Mouse (Mus musculus) liver, embryonic 13.5 days (tissue): ENCODE results near the gene Npnt. TPM values are rescaled to one million over a fixed set of nuclear protein-coding genes. Genes with fewer than 3 reads are reported as not detected.

Source experiments
- ATAC-seq: fragments of 200-750 bp; cut with Nextera tagmentation; 2 replicates; pipeline ENCODE4 v1.8.0; 2017; ENCODE audit warnings: low read depth, mild to moderate bottlenecking, moderate number of reproducible peaks, moderate library complexity
- DNase-seq: peaks from one replicate; pipeline ENCODE4 v3.0.0; 2022
- H3K27ac ChIP-seq: fragments of 300-500 bp; sonication (generic); 2 replicates; pipeline ENCODE4 v1.5.1; 2015; ENCODE audit warnings: moderate library complexity, mild to moderate bottlenecking, inconsistent platforms
- H3K27me3 ChIP-seq: fragments of 300-500 bp; sonication (generic); 2 replicates; pipeline ENCODE4 v1.6.1; 2015; ENCODE audit warnings: mild to moderate bottlenecking, inconsistent platforms
- H3K36me3 ChIP-seq: fragments of 300-500 bp; sonication (generic); 2 replicates; pipeline ENCODE4 v1.6.1; 2015; ENCODE audit warnings: mild to moderate bottlenecking, inconsistent platforms
- H3K4me1 ChIP-seq: fragments of 300-500 bp; sonication (generic); replicated peaks from 2 replicates; pipeline ENCODE4 v1.6.1; 2015; ENCODE audit warnings: inconsistent platforms
- H3K4me2 ChIP-seq: fragments of 300-500 bp; sonication (generic); 2 replicates; pipeline ENCODE4 v1.6.1; 2015; ENCODE audit warnings: inconsistent platforms, mild to moderate bottlenecking, moderate library complexity
- H3K4me3 ChIP-seq: fragments of 300-500 bp; sonication (generic); replicated peaks from 2 replicates; pipeline ENCODE4 v1.5.1; 2015; ENCODE audit warnings: mild to moderate bottlenecking, inconsistent platforms
- H3K9ac ChIP-seq: fragments of 300-500 bp; sonication (generic); 2 replicates; pipeline ENCODE4 v1.6.1; 2015; ENCODE audit warnings: mild to moderate bottlenecking, inconsistent platforms
- H3K9me3 ChIP-seq: fragments of 300-500 bp; sonication (generic); replicated peaks from 2 replicates; pipeline ENCODE4 v1.6.1; 2016; ENCODE audit warnings: inconsistent platforms
- WGBS: fragments of 180-500 bp; shearing (Covaris S2); methylation state at CpG from one replicate; pipeline ENCODE4 v1.1.7; 2015; ENCODE audit not compliant: insufficient replicate concordance; 5-methylcytosine and 5-hydroxymethylcytosine counted together
- polyA plus RNA-seq: library from polyadenylated mRNA; unstranded; fragments of >200 nt; fragmentation: Nextera tagmentation; extraction: Ambion mirVana; gene quantifications from 2 replicates; pipeline ENCODE4 v1.2.1, GENCODE M21; 2015

The Npnt gene
- polyA plus RNA-seq, 1 experiment from 2014 or later, result 2.0 TPM

- no peaks in the 10 kb centered on the region for H3K9me3 ChIP-seq
- H3K27me3 ChIP-seq, result no peaks in the 10 kb centered on the region
- WGBS, result 69% methylated on average over 9 of the region's 9 CpGs
- H3K4me2 ChIP-seq, result no peak overlapping the region
- H3K4me1 ChIP-seq, result no peaks in the 10 kb centered on the region
- no peak overlapping the region for H3K9ac ChIP-seq
- H3K36me3 ChIP-seq, result no peaks in the 10 kb centered on the region
- no peak overlapping the region for H3K4me3 ChIP-seq
- H3K27ac ChIP-seq, result no peak overlapping the region
- ATAC-seq (no peak), DNase-seq (no peak)
Observed at GRCm38 (mm10) chr3:132854271-132854670, 95.8 kb downstream of the Npnt start.

GRCm38 (mm10) chr3:132851841-132852728 is 98.0 kb downstream of the Npnt start:
- Histone ChIP-seq H3K27me3 (no peaks in the 10 kb centered on the region), H3K9ac (no peak overlapping the region), H3K27ac (no peak overlapping the region), H3K4me1 (no peaks in the 10 kb centered on the region), H3K9me3 (no peaks in the 10 kb centered on the region), H3K4me2 (no peak overlapping the region), H3K36me3 (no peaks in the 10 kb centered on the region), H3K4me3 (no peak overlapping the region)
- no peak for DNase-seq
- 66% methylated on average over 28 of the region's 28 CpGs for WGBS
- ATAC-seq, result no peak

GRCm38 (mm10) chr3:132851417-132851816 is 98.7 kb downstream of the Npnt start:
- 43% methylated on average over 1 of the region's 1 CpGs for WGBS
- Histone ChIP-seq H3K9me3 (no peaks in the 10 kb centered on the region), H3K4me1 (no peaks in the 10 kb centered on the region), H3K4me3 (no peak overlapping the region), H3K27ac (no peak overlapping the region), H3K4me2 (no peak overlapping the region), H3K27me3 (no peaks in the 10 kb centered on the region), H3K9ac (no peak overlapping the region), H3K36me3 (no peaks in the 10 kb centered on the region)
- DNase-seq (no peak), ATAC-seq (no peak)

GRCm38 (mm10) chr3:132850431-132850830 is 99.7 kb downstream of the Npnt start:
- Histone ChIP-seq H3K4me3 (no peak overlapping the region), H3K36me3 (no peaks in the 10 kb centered on the region), H3K4me2 (no peak overlapping the region), H3K9ac (no peak overlapping the region), H3K9me3 (no peaks in the 10 kb centered on the region), H3K27ac (no peak overlapping the region), H3K27me3 (no peaks in the 10 kb centered on the region), H3K4me1 (no peaks in the 10 kb centered on the region)
- ATAC-seq, result no peak
- DNase-seq, result no peak
- 60% methylated on average over 2 of the region's 2 CpGs for WGBS

GRCm38 (mm10) chr3:132849669-132850068 is 100.4 kb downstream of the Npnt start:
- WGBS, result 62% methylated on average over 7 of the region's 7 CpGs
- no peaks in the 10 kb centered on the region for H3K4me1 ChIP-seq
- no peak overlapping the region for H3K4me2 ChIP-seq
- no peak for DNase-seq
- H3K9me3 ChIP-seq, result no peaks in the 10 kb centered on the region
- no peak for ATAC-seq
- no peak overlapping the region for H3K27ac ChIP-seq
- H3K36me3 ChIP-seq, result no peaks in the 10 kb centered on the region
- no peak overlapping the region for H3K4me3 ChIP-seq
- no peaks in the 10 kb centered on the region for H3K27me3 ChIP-seq
- no peak overlapping the region for H3K9ac ChIP-seq

GRCm38 (mm10) chr3:132842676-132843075 is 107.4 kb downstream of the Npnt start:
- Histone ChIP-seq H3K4me1 (no peaks in the 10 kb centered on the region), H3K9ac (no peak overlapping the region), H3K27me3 (no peaks in the 10 kb centered on the region), H3K36me3 (peaks cover 15% of the 10 kb centered on the region), H3K9me3 (no peaks in the 10 kb centered on the region), H3K27ac (no peak overlapping the region), H3K4me2 (no peak overlapping the region), H3K4me3 (no peak overlapping the region)
- DNase-seq, result no peak
- 83% methylated on average over 6 of the region's 6 CpGs for WGBS
- ATAC-seq, result no peak

- peaks cover 15% of the 10 kb centered on the region for H3K36me3 ChIP-seq
- no peaks in the 10 kb centered on the region for H3K4me1 ChIP-seq
- no peaks in the 10 kb centered on the region for H3K27me3 ChIP-seq
- ATAC-seq, result no peak
- H3K9ac ChIP-seq, result no peak overlapping the region
- H3K9me3 ChIP-seq, result no peaks in the 10 kb centered on the region
- no peak overlapping the region for H3K4me3 ChIP-seq
- no peak overlapping the region for H3K27ac ChIP-seq
- H3K4me2 ChIP-seq, result no peak overlapping the region
- no peak for DNase-seq
- WGBS, result 89% methylated on average over 8 of the region's 8 CpGs
Observed at GRCm38 (mm10) chr3:132839516-132839915, 110.6 kb downstream of the Npnt start.

- H3K4me1 ChIP-seq, result no peaks in the 10 kb centered on the region
- no peak for ATAC-seq
- H3K9me3 ChIP-seq, result no peaks in the 10 kb centered on the region
- H3K27me3 ChIP-seq, result no peaks in the 10 kb centered on the region
- H3K4me2 ChIP-seq, result no peak overlapping the region
- H3K27ac ChIP-seq, result no peak overlapping the region
- DNase-seq, result no peak
- H3K9ac ChIP-seq, result no peak overlapping the region
- no peak overlapping the region for H3K4me3 ChIP-seq
- 85% methylated on average over 14 of the region's 15 CpGs for WGBS
- H3K36me3 ChIP-seq, result peaks cover 15% of the 10 kb centered on the region
Observed at GRCm38 (mm10) chr3:132838656-132839417, 111.3 kb downstream of the Npnt start.

- Histone ChIP-seq H3K4me3 (no peak overlapping the region), H3K4me1 (no peaks in the 10 kb centered on the region), H3K9ac (no peak overlapping the region), H3K4me2 (no peak overlapping the region), H3K9me3 (no peaks in the 10 kb centered on the region), H3K27me3 (no peaks in the 10 kb centered on the region), H3K27ac (no peak overlapping the region), H3K36me3 (peaks cover 15% of the 10 kb centered on the region)
- ATAC-seq (no peak), DNase-seq (no peak)
- WGBS, result 76% methylated on average over 4 of the region's 4 CpGs
Observed at GRCm38 (mm10) chr3:132837134-132837533, 113.0 kb downstream of the Npnt start.

- Histone ChIP-seq H3K4me1 (no peaks in the 10 kb centered on the region), H3K27me3 (no peaks in the 10 kb centered on the region), H3K36me3 (peaks cover 15% of the 10 kb centered on the region), H3K9ac (no peak overlapping the region), H3K9me3 (no peaks in the 10 kb centered on the region), H3K4me2 (no peak overlapping the region), H3K4me3 (no peak overlapping the region), H3K27ac (no peak overlapping the region)
- ATAC-seq (no peak), DNase-seq (no peak)
- 53% methylated on average over 6 of the region's 6 CpGs for WGBS
Observed at GRCm38 (mm10) chr3:132835118-132835794, 114.8 kb downstream of the Npnt start.
